Mouse (Mus musculus) embryo, embryonic 10.5 days (tissue): ENCODE data around the gene Emc6.

ENCODE experiments used
- DNase-seq: peaks from one replicate; pipeline ENCODE4 v3.0.0-alpha.2; 2015; ENCODE audit warnings: low spot score

The Emc6 gene

DNA sequence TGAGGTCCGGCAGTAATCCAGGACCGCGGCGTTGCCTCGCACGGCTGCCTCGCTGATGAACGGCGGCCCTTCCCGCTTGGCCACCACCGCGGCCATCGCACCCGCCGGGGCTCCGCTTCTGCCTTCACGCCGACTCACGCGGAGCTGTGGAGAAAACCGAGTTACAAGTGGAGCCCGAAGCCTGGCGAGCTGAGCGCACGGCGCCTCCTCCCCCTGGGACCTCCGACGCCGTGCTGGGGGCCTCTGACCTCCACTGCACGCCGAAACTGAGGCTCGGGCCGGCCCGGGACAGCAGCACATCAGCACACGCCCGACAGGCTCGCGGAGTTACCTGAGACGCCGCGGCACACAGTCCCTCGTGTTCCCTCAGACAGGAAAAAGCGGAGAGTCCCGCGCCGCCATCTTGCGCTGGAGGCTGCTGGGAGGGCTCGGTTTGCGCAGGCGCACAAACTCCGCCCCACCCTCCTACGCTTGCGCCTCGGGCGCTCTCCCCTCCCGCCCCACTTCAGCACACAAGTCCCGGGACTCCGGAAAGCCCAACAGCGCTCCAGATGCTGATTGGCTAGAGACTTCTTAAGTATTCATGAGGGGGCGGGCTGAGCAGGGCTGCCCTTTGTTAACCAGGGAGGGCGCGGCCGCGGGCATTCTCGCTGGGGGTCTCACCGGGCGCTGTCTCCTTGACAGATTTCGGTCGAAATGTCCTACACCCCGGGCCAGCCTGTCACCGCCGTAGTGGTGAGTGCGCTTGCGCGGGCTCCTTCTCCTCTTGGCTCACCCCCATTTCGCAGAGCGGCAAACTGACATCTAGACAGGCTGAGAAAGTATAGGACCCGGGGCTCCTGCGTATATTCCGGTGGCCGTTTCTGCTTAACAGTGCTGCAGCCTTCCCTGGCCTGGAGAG lies at the start of gene Emc6, which contains the start of gene Tax1bp3:
TSS of gene Emc6 (minus strand) at position 430 of the 901 bp plus-strand sequence.
TSS of gene Tax1bp3 (plus strand) at position 476 of the 901 bp plus-strand sequence.
- DNase-seq: peak; percentile 99

DNA sequence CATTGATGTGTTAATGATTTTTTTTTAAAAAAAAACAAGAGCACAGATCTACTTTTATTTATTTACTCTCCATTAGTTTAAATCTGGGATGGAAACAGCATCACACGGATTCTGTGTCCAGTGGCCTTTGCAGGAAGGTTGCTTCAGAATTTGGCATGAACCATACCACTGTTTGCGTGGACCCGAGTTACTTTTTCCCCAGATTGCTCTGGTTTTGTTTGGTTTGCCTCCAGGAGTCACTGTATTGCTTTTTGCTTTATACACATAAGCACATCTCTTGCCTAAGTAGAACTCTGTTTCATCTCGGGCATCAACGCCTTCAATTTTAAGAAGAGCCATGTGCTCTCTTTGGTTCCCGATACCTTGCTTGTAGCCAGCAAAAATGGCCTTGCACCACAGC lies 49.0 kb upstream of the Emc6 start:
- no peak for DNase-seq

DNA sequence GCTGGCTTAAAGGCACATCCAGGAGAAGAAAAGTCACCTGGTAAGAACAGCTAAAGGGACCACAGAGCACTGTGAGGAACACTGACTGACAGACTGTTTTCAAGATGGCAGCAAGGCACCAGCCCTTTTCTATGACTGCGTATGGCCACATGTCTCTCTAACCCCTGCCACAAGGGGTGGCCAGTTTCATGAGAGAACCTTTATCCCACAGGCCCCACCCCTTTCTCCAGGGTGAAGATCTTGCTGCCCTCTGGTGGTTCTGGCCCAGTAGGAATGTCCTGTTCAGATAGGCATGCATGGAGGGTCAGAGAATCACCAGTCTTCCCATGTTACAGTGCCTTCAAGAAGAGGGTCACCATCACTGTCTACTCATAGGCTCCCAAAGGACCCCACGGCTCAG lies 47.1 kb upstream of the Emc6 start:
- DNase-seq: no peak

DNA sequence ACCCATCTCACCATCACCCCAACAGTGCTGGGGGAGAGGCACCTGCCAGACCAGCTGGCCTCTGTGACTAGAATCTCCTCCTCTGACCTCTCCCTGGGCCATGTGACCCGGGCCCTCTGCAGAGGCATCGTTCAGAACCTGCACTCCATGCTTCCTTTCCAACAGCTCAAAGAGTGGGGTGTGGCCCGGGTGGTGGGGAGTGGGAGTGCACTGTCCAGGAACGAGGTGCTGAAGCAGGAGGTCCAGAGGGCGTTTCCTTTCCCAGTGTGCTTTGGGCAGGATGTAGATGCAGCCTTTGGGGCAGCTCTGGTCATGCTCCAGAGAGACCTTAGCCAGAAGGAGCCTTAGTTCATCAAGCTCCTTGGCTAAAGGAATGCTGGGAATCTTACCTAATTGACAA lies 46.0 kb upstream of the Emc6 start:
- DNase-seq: no peak

DNA sequence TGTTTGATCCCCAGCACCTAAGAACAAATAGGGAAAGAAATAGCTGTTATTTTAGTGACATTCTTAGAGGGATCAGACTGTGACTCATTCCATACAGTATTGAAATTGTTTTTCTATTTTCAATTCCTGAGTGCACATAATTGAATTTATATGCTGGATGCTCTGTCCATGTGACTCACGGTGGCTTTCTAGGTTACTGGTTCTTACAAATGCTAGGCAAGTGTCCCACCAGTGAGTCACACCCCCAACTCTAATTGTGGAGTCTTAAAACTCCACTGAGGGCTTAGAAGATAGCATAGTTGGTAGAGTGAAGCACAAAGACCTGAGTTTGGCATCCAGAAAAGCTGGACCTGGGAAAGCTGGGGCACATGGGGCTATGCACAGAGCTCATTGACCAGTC lies 43.8 kb upstream of the Emc6 start:
- DNase-seq: no peak

DNA sequence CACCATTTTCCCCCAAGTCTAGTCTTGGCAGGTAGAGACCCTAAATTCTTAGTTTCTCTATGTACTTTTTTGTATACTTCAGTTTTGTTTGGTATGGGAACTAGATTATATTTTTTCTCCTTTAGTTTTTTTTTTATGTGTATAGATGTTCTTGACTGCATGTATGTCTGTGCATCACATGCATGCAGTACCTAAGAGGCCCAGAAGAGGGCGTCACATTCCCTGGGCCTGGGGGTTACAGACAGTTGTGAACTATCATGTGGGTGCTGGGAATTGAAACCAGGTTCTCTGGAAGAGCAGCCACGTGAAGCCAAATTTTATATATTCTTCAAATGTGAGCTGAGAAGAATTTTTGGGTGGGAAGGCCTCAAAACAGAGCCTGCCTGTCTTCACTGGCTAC lies 42.8 kb upstream of the Emc6 start:
- no peak for DNase-seq

DNA sequence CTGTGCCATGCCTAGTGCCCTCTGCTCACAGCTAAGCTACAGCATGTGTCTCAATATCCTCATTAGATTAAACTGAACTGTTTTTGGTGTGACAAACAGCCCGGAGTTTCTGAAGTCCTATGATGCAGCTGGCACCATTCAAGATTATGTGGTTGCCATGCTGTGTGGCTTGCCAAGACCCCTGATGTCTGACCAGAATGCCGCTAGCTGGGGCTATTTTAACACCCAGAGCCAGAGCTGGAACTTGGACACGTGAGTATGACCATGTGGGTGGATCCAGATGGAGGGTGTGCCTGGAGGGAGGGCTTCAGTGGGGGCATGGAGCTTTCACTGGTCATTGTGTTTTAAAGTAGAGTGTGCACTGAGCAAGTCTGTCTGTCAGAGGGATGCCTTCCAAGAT lies 37.1 kb upstream of the Emc6 start:
- DNase-seq: no peak

DNA sequence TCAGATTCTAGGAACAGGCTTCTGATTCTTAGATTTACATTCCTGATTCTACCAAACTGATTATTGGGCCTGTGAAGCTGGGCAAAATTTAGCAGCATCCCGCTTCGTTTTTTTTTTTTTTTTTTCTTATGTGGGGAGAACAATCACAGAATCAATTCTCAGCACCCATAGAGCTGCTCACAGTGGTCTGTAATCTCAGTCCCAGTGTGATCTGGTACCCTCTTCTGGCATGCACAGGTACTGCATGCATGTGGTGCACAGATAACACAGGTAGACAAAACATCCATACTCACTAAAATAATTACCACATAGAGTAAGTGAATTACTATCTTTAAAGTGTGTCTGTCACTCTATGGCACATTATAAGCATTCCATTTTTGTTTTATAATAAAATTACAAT lies 30.8 kb upstream of the Emc6 start:
- no peak for DNase-seq

DNA sequence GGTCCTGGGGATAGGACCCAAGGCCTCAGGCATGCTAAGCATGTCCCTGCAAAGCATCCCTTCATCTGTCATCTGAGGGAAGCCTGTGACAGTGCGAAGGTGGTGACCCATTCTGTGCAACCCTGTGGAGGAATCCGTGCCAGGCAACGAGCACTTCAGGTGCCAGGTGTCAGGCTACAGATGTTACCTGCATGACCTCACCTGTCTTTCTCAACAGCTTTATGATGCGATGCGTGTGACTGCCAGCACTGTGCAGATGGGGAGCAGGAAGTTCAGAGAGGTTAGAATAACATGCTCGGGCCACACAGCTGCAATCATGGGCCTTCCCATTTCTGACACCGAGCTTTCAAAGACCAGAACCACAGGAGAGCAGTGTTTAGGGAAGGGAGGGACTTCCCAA lies 28.4 kb upstream of the Emc6 start:
- no peak for DNase-seq

DNA sequence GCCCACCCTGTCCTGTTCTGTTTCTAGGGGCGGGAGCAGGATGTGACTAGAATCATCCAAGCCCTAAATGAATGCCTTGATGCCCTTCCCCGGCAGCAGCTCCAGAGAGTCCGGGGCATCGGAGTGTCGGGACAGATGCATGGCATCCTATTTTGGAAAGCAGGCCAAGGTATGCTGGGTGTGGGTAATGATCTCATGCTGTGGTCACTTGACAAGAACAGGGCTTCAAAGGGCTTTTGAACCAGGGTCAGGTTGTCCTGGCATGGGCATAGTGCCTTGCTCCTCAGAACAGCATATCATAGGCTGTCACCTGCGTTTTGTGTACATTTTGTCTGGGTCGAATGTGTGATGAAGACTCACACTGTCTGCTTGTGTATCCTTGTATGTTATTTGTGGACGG lies 27.1 kb upstream of the Emc6 start:
- no peak for DNase-seq

DNA sequence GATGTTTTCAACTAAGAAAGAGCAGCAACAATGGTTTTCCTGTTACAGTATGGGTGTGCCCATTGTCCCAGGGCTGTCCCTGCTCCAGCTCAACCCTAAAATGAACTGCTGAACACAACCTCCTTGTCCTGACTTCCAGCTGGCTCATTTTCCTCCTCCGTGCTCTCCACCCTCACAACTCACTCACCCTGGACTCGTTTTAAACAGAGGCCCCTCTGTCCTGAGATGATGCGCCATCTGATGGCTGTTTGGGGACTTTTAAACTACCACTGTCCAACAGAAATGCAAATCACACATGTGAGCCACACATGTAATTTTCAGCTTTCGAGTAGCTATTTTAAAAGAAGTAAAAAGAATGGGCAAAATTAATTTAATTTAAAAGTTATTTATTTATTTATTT lies 24.8 kb upstream of the Emc6 start:
- DNase-seq: peak; percentile 13

DNA sequence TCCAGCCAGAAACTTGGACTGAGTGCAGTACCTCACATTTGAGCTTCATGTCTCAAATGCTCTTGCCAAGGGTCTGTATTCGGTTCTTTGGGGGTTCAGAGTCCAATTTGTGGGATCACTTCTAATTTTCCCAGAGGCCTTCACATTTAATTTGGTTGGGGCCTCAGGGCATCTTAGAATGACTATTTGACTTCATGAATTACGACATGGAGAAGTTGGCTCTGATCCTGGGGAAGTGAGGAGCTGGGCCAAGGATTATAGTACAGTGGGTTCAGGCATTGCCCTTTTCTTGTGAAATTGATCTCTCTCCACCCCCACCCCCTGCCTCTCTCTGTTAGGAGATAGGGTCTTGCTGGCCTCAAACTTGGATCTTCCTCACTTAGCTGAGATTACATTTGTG lies 24.2 kb upstream of the Emc6 start:
- no peak for DNase-seq

DNA sequence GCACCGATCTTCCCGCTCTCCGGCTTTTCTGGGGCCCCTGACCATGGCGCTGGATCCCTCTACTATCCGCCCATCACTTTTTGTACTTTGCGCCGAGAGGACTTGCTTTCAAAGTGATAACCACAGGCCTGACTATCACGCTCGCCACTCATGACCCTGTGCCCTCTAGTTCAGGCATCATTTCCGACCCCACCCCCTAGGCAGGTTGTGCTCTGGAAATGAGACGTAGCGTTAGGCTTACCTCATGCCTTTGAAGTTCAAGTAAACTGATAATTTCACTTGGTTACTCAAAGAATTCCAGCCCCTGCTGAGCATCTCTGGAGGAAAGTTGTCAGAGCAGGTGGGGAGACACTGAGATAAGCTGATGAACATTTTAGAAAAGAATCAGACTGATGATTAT lies 23.0 kb upstream of the Emc6 start:
- no peak for DNase-seq

DNA sequence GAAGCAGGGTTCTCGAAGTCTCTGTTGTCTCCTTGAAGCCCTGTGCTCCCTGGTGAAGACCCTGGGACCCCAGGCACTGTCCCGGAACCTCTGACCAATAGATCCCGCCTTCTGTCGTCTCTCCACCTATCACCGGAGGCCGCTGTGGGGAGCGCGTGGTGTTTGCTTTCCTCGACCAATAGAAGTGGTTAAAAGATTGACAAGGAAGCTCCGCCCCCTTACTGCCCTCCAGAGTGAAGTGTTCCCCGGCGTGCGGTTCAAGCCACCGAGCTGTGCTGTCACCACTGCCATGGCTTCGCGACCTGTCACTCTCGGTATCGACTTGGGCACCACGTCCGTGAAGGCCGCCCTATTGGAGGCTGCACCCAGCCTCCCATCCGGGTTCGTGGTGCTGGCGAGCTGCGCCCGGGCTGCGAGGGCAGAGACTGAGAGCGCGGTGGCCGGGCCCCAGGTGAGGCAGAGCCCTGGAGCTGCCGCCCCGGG lies 22.4 kb upstream of the Emc6 start, which contains the start of gene Shpk:
TSS of gene Shpk (plus strand) at position 231 of the 483 bp plus-strand sequence.
- DNase-seq: peak; percentile 98

DNA sequence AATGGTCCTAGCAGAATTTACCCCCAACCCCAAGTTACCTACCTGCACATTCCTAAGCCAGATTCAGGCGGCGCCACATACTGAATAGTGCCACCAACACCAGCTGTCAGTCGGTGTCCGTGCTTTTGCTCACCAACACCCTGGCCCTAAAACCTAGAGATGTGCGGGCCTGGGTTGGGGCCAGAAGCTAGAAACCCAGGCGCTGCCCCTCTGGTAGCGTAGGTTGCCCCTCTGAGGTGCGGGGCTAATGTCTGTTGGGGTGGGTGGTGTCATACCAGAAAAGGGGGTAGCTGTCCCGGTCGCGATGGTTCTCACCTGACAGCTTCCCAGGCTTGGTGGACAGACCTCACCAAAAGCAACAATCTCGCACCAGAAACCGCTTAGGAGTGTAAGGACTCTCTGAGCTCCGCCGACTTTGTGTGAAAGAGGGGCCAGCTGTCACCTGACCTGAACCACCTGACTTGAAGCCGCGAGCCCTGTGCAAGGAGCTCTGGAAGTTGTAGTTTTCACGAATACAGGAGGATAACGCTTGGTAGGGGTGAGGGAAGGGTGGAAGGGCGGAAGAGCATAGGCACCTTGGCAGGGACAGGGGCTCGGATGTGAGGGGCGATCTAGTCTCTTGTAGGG lies 21.9 kb upstream of the Emc6 start, which contains the start of gene Ctns:
TSS of gene Ctns (minus strand) at position 440 of the 627 bp plus-strand sequence.
- DNase-seq: peak; percentile 88

DNA sequence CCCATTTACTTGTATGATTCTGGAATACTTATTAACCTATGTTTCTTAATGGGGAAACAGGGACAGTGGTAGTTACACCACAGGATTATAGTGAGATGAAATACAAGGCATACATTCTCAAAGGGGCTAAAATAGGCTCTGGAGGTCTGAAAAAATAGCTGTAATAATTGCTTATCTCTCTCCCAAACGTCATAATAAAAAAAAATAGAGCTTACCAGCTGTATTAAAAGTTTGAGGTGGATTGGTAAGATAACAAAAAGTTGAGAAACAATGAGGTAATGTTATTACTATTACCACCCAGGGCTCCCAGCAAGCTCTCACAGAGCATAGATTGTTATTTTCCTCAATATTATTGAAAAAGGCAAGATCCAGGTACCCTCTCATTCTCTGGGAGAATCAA lies 21.4 kb upstream of the Emc6 start:
- no peak for DNase-seq

DNA sequence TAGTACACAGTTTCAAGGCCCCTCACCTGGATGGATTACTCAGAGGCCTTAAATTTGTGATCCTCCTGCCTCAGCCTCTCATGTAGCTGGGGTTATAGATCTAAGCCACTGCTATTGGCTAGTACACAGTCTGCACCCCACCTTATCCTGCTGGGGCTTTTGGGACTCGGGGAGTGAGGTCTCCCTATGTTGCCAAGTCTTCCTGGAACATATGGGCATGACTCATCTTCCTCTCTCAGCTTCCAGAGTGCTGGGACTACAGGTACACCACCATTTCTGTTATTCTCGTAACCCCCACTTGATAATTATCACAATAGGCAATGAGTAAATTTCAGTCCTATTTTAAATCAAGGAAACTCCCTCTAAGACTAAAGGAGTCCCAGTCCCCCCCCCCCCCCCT lies 17.6 kb upstream of the Emc6 start:
- DNase-seq: no peak

DNA sequence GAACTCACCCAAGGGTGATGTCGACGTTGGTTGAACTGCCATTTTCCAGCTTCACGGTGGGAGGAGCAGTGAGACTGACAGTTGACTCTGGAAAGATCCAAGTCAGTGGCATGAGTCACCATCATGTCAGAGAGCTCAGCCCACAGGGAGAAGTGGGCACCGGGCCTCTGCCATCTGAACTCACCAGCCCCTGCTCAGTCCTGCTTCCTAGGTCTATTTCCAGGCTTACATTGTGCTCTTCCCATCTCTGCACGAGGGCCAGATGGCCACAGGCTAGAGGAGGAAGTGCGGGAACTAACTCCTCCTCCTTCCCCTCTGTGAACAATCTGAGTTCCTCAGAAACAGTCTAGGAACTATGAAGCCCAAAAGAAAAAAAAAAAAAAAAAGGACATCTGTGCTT lies 16.2 kb upstream of the Emc6 start:
- DNase-seq: no peak

DNA sequence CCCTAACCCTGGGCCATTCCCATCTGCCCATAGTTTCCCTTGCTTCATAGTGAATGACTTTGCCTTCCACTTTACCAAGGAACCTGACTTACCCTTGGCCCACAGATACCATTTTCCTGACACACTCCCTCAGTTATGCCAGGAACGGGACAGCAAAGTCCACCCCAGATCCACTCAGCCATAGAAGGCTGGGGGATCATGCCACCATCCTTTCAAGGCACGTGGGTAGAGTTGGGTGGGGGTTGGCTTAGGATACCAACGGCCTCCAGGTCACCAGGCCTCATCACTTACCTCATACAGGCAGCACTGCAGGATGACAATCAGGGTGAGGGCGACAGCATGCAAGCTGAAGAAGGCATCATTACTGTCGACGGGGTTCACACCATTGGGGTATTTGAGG lies 10.4 kb upstream of the Emc6 start:
- DNase-seq: no peak

DNA sequence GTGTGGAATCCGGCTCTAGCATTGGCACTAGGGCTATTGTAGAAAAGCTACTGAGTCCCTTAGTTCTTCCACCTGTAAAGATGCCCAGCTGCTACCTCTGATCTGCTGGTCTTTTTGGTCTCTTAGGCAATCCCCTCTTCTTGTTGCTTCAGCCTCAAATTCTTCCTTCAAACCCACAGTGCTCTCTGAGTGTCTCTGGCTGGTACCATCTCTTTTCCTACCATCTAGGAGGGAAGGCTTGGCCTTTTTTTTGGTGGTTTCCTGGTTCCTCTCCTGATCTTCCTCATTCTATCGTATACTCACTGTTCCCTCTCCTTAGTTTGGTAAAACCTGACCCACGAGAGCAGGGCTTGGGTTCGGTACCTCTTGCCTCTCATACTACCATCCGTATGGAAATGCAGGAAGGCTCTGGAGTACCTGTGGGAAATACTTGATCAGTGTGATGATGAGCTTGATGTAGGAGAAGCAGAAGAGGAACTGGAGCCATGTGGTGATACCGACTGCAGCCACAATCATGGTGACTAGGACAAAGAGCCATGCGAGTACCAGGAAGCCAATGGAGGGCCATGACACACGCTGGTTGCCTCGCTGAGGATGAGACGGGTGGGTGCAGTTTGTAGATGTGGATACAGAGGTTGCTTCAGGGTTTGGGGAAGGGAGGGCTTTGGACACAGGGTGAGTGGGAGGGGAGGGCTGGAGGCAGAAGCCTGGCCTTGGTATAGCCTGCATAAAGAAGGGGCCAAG lies 9.2 kb upstream of the Emc6 start:
- no peak for DNase-seq

DNA sequence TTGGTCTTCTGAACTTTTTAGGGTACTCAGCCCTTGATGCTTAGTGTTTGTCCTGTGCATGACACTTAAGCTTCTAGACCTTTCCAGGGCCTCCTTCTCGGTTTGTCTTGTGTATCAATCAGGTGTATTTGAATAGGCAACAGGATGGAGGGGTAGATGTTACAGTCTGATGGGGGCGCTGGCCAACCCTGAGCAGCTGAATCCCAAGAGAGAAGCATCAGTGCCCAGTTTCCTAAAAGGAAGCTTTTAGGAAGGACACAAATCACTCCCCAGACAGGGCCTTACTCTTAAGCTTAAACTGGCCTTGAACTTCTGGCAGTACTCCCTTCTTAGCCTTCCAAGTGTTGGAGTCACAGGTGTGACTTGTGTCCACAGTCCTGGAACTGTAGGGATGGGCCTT lies 1.1 kb upstream of the Emc6 start:
- DNase-seq: no peak

DNA sequence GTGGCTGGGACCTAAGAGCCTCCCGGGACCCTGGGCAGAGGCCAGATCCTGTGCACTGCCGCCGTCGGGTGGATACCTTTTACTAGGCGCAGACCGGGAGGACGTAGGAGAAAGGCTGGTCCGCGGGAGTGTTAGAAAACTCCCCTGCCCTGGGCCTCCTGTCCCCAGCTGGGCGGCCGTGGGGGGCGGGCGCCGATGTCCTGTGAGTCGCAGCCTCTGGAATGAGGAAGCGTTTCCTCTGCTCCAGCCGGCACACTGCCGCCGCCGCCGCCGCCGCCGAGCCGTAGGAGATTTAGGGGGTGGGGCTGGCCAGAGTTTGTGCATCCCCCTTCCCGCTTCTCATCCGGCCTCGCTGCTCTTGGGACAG lies 655 bp upstream of the Emc6 start:
- peak; percentile 78 for DNase-seq

DNA sequence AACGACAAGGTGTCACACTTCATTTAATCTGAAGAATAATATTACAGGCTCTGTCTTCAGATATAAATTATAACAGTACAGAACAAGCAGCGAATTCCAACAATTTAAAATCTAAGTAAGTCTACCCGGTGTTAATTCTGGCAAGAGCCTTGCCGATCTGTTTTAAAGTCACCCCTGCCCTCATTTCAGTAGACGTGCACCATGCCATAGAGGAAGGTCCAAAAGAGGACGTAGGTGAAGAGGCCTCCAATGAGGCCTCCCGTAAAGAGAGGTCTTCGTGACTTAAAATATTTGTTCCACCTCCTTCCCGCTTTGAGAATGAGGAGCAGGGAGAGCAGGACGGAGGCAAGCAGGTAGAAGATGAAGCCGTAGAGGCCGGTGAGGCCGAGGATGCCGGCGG lies 651 bp downstream of the Emc6 start:
- DNase-seq: peak; percentile 30
